Mouse (Mus musculus) small intestine, adult 2 months (tissue): ENCODE results near the gene Tcf12.

ENCODE experiments used
- CTCF ChIP-seq: fragments of 200-500 bp; IDR thresholded peaks from 2 replicates; pipeline ENCODE4 v1.5.1; 2012; ENCODE audit warnings: low read depth, mild to moderate bottlenecking, control low read depth, inconsistent platforms, low read length, moderate library complexity, mixed read lengths; ENCODE audit not compliant: insufficient replicate concordance, insufficient read length; ENCODE audit errors: extremely low read depth
- POLR2A ChIP-seq: fragments of 200-500 bp; IDR thresholded peaks from 2 replicates; pipeline ENCODE4 v1.6.1; 2012; ENCODE audit warnings: low read depth, mild to moderate bottlenecking, control low read depth, inconsistent platforms, low read length, moderate library complexity

DNA sequence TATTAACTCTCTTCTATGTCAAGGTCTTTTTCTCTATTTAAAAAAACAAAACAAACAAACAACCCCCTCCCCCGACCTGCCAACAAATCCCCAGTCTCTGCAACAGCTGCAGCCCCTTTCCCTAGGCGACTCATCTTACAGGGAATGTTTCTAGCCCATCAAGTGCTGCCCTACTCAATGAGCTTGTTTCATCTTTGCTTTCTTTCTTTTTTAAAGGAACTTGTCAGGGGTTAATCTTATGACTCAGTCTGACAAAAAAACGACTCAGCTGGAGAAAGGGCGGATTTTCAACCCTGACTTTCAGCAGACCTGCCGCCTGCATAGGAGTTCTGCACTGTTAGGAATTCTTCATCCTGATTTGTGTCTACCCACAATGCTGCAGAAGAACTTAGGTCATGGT lies 212.8 kb downstream of the Tcf12 start:
- TF ChIP-seq POLR2A (no peak), CTCF (no peak)
